Mouse (Mus musculus) MEL (cell line): ENCODE results near the gene Olfr411. TPM values are rescaled to one million over a fixed set of nuclear protein-coding genes. Genes with fewer than 3 reads are reported as not detected.

Experiments used
- DNase-seq: peaks from one replicate; pipeline ENCODE4 v3.0.0; 2011; ENCODE audit warnings: low read depth, low spot score
- H3K27ac ChIP-seq: 2 replicates; pipeline ENCODE4 v1.5.1; 2012; ENCODE audit warnings: low read depth, mild to moderate bottlenecking, control low read depth, low read length, moderate library complexity; ENCODE audit not compliant: control insufficient read depth
- H3K27me3 ChIP-seq, 2 experiments: fragments of 150-350 bp in 1 of 2; sonication (generic) in 1 of 2; 2 replicates each; pipeline ENCODE4 v1.6.1; 2012; ENCODE audit warnings: low read length in 2 of 2, mild to moderate bottlenecking in 2 of 2, improper control_type of control experiment in 1 of 2, moderate library complexity in 1 of 2; ENCODE audit not compliant: insufficient read depth in 2 of 2, control insufficient read depth in 1 of 2
- H3K36me3 ChIP-seq, 2 experiments: 2 replicates each; pipeline ENCODE4 v1.6.1; 2012 to 2014; ENCODE audit warnings: low read length in 2 of 2, improper control_type of control experiment in 1 of 2, inconsistent platforms in 1 of 2, mild to moderate bottlenecking in 1 of 2; ENCODE audit not compliant: insufficient read depth in 2 of 2, control insufficient read depth in 1 of 2
- H3K4me1 ChIP-seq, 2 experiments: fragments of 150-350 bp in 1 of 2; sonication (generic) in 1 of 2; 2 replicates each; pipeline ENCODE4 v1.6.1; 2012; ENCODE audit warnings: low read length in 2 of 2, improper control_type of control experiment in 1 of 2, mild to moderate bottlenecking in 1 of 2; ENCODE audit not compliant: insufficient read depth in 2 of 2, control insufficient read depth in 1 of 2
- H3K4me3 ChIP-seq, 2 experiments: fragments of 150-350 bp in 1 of 2; sonication (generic) in 1 of 2; 2 replicates each; pipeline ENCODE4 v1.5.1; 2012; ENCODE audit warnings: low read depth in 2 of 2, low read length in 2 of 2, mild to moderate bottlenecking in 2 of 2, moderate library complexity in 2 of 2, control low read depth in 1 of 2, improper control_type of control experiment in 1 of 2; ENCODE audit not compliant: control insufficient read depth in 1 of 2, insufficient read depth in 1 of 2
- H3K79me2 ChIP-seq: 2 replicates; pipeline ENCODE4 v1.6.1; 2012; ENCODE audit warnings: mild to moderate bottlenecking, low read length, moderate library complexity; ENCODE audit not compliant: control insufficient read depth, poor library complexity, insufficient read depth
- H3K9ac ChIP-seq: 2 replicates; pipeline ENCODE4 v1.6.1; 2012; ENCODE audit warnings: low read depth, mild to moderate bottlenecking, control low read depth, low read length, moderate library complexity; ENCODE audit not compliant: control insufficient read depth, poor library complexity, severe bottlenecking
- H3K9me3 ChIP-seq: fragments of 150-350 bp; sonication (generic); replicated peaks from 2 replicates; pipeline ENCODE4 v1.6.1; 2012; ENCODE audit warnings: mild to moderate bottlenecking, low read length, improper control_type of control experiment, moderate library complexity; ENCODE audit not compliant: insufficient read depth
- BHLHE40 ChIP-seq: IDR thresholded peaks from 2 replicates; pipeline ENCODE4 v1.6.1; 2012; ENCODE audit warnings: low read depth, mild to moderate bottlenecking, inconsistent platforms, low read length, improper control_type of control experiment, borderline replicate concordance
- CHD1 ChIP-seq: IDR thresholded peaks from 2 replicates; pipeline ENCODE4 v1.6.1; 2012; ENCODE audit warnings: low read depth, mild to moderate bottlenecking, inconsistent platforms, low read length, improper control_type of control experiment
- CHD2 ChIP-seq: IDR thresholded peaks from 2 replicates; pipeline ENCODE4 v1.6.1; 2011; ENCODE audit warnings: low read length, improper control_type of control experiment
- E2F4 ChIP-seq: IDR thresholded peaks from 2 replicates; pipeline ENCODE4 v1.6.1; 2011; ENCODE audit warnings: low read depth, low read length, improper control_type of control experiment, borderline replicate concordance
- ELF1 ChIP-seq: IDR thresholded peaks from 2 replicates; pipeline ENCODE4 v1.6.1; 2014; ENCODE audit warnings: low read depth, mild to moderate bottlenecking, inconsistent platforms, low read length, improper control_type of control experiment, moderate library complexity
- ETS1 ChIP-seq: IDR thresholded peaks from 2 replicates; pipeline ENCODE4 v1.6.1; 2012; ENCODE audit warnings: low read depth, mild to moderate bottlenecking, inconsistent platforms, low read length, improper control_type of control experiment, moderate library complexity
- GATA1 ChIP-seq: IDR thresholded peaks from 2 replicates; pipeline ENCODE4 v1.6.1; 2011; ENCODE audit warnings: low read depth, low read length, improper control_type of control experiment
- HCFC1 ChIP-seq: IDR thresholded peaks from 2 replicates; pipeline ENCODE4 v1.6.1; 2012; ENCODE audit warnings: low read depth, mild to moderate bottlenecking, inconsistent platforms, low read length, improper control_type of control experiment, moderate library complexity
- JUND ChIP-seq: IDR thresholded peaks from 2 replicates; pipeline ENCODE4 v1.6.1; 2011; ENCODE audit warnings: low read depth, mild to moderate bottlenecking, improper control_type of control experiment, low read length
- KAT2A ChIP-seq: conservative IDR thresholded peaks from 2 replicates; pipeline ENCODE4 v1.6.1; 2012; ENCODE audit warnings: low read depth, low read length, improper control_type of control experiment, inconsistent platforms
- MAFK ChIP-seq: IDR thresholded peaks from 2 replicates; pipeline ENCODE4 v1.6.1; 2011; ENCODE audit warnings: low read depth, mild to moderate bottlenecking, low read length, improper control_type of control experiment, borderline replicate concordance
- MAX ChIP-seq: IDR thresholded peaks from 2 replicates; pipeline ENCODE4 v1.6.1; 2011; ENCODE audit warnings: low read length, improper control_type of control experiment
- MAZ ChIP-seq: IDR thresholded peaks from 2 replicates; pipeline ENCODE4 v1.6.1; 2012; ENCODE audit warnings: low read depth, mild to moderate bottlenecking, inconsistent platforms, low read length, improper control_type of control experiment
- MYB ChIP-seq: IDR thresholded peaks from 2 replicates; pipeline ENCODE4 v1.6.1; 2011; ENCODE audit warnings: mild to moderate bottlenecking, low read depth, low read length, improper control_type of control experiment
- MYC ChIP-seq: IDR thresholded peaks from 2 replicates; pipeline ENCODE4 v1.6.1; 2011; ENCODE audit warnings: low read depth, mild to moderate bottlenecking, low read length, improper control_type of control experiment, moderate library complexity
- NRF1 ChIP-seq: IDR thresholded peaks from 2 replicates; pipeline ENCODE4 v1.6.1; 2014; ENCODE audit warnings: low read depth, mild to moderate bottlenecking, inconsistent platforms, low read length, improper control_type of control experiment, moderate library complexity; ENCODE audit not compliant: poor library complexity, insufficient read depth, severe bottlenecking
- POLR2AphosphoS5 ChIP-seq: IDR thresholded peaks from 2 replicates; pipeline ENCODE4 v1.6.1; 2012; ENCODE audit warnings: low read depth, borderline replicate concordance, mild to moderate bottlenecking, inconsistent platforms, low read length, moderate library complexity, mixed read lengths
- RAD21 ChIP-seq: IDR thresholded peaks from 2 replicates; pipeline ENCODE4 v1.6.1; 2011; ENCODE audit warnings: mild to moderate bottlenecking, low read depth, low read length, improper control_type of control experiment
- RCOR1 ChIP-seq: IDR thresholded peaks from 2 replicates; pipeline ENCODE4 v1.6.1; 2012; ENCODE audit warnings: low read depth, mild to moderate bottlenecking, inconsistent platforms, low read length, improper control_type of control experiment
- SIN3A ChIP-seq: IDR thresholded peaks from 2 replicates; pipeline ENCODE4 v1.6.1; 2012; ENCODE audit warnings: low read length, improper control_type of control experiment, inconsistent platforms
- SMC3 ChIP-seq: IDR thresholded peaks from 2 replicates; pipeline ENCODE4 v1.6.1; 2011; ENCODE audit warnings: low read depth, low read length, improper control_type of control experiment
- TAL1 ChIP-seq: IDR thresholded peaks from 2 replicates; pipeline ENCODE4 v1.6.1; 2012; ENCODE audit warnings: mild to moderate bottlenecking, inconsistent platforms, low read length, moderate library complexity, mixed read lengths
- TBP ChIP-seq: IDR thresholded peaks from 2 replicates; pipeline ENCODE4 v1.8.0; 2011; ENCODE audit warnings: low read depth, low read length, improper control_type of control experiment
- UBTF ChIP-seq: IDR thresholded peaks from 2 replicates; pipeline ENCODE4 v1.6.1; 2012; ENCODE audit warnings: low read depth, mild to moderate bottlenecking, inconsistent platforms, low read length, improper control_type of control experiment, moderate library complexity, borderline replicate concordance; ENCODE audit not compliant: insufficient read depth
- USF1 ChIP-seq: IDR thresholded peaks from 2 replicates; pipeline ENCODE4 v1.6.1; 2014; ENCODE audit warnings: low read depth, mild to moderate bottlenecking, inconsistent platforms, low read length, improper control_type of control experiment, moderate library complexity
- USF2 ChIP-seq, 2 experiments: IDR thresholded peaks; 2 replicates each; pipeline ENCODE4 v1.6.1; 2011 to 2012; ENCODE audit warnings: improper control_type of control experiment in 2 of 2, low read length in 2 of 2, borderline replicate concordance in 1 of 2, inconsistent platforms in 1 of 2, low read depth in 1 of 2, mild to moderate bottlenecking in 1 of 2; ENCODE audit not compliant: insufficient read depth in 1 of 2
- ZC3H11A ChIP-seq: IDR thresholded peaks from 2 replicates; pipeline ENCODE4 v1.6.1; 2012; ENCODE audit warnings: low read depth, mild to moderate bottlenecking, inconsistent platforms, low read length, improper control_type of control experiment
- ZMIZ1 ChIP-seq: IDR thresholded peaks from 2 replicates; pipeline ENCODE4 v1.6.1; 2012; ENCODE audit warnings: low read depth, mild to moderate bottlenecking, inconsistent platforms, low read length, improper control_type of control experiment, moderate library complexity
- ZNF384 ChIP-seq: IDR thresholded peaks from 2 replicates; pipeline ENCODE4 v1.6.1; 2012; ENCODE audit warnings: low read depth, mild to moderate bottlenecking, inconsistent platforms, low read length, improper control_type of control experiment
- polyA plus RNA-seq, 2 experiments: library from polyadenylated mRNA; stranded (reverse) in 1 of 2; unstranded in 1 of 2; fragments of >175 nt in 1 of 2; fragments of >200 nt in 1 of 2; gene quantifications; 2 replicates each; pipeline versions ENCODE4 v1.2.1 to v1.2.4; 2012; ENCODE audit warnings: low replicate concordance in 2 of 2, low read depth in 1 of 2; ENCODE audit not compliant: insufficient read length in 2 of 2, insufficient read depth in 1 of 2, missing spikeins in 1 of 2
- total RNA-seq: library from RNA; depleted of rRNA; stranded (reverse); fragments of 300-350 nt; gene quantifications from 2 replicates; pipeline ENCODE4 v1.2.3, GENCODE M21; 2012

The Olfr411 gene
- total and polyA plus RNA-seq, 3 experiments, result not detected

- TF ChIP-seq TBP, result no peak
- TF ChIP-seq MYB, result no peak
- no peak for TF ChIP-seq ZNF384
- no peak for TF ChIP-seq HCFC1
- TF ChIP-seq ZMIZ1, result no peak
- no peak for TF ChIP-seq BHLHE40
- TF ChIP-seq TAL1, result no peak
- TF ChIP-seq MAFK, result no peak
- no peak for TF ChIP-seq POLR2AphosphoS5
- TF ChIP-seq ELF1, result no peak
- TF ChIP-seq ZC3H11A, result no peak
- no peak for TF ChIP-seq SMC3
- no peak for TF ChIP-seq ETS1
- TF ChIP-seq MAZ, result no peak
- no peak for TF ChIP-seq MAX
- TF ChIP-seq RCOR1, result no peak
- TF ChIP-seq NRF1, result no peak
- no peak for TF ChIP-seq UBTF
- no peak for TF ChIP-seq JUND
- no peak for TF ChIP-seq USF1
- no peaks in the 10 kb centered on the region for H3K9me3 ChIP-seq
- DNase-seq, result no peak
- H3K27me3 ChIP-seq, result no peaks in the 10 kb centered on the region
- no peaks in the 10 kb centered on the region for H3K36me3 ChIP-seq
- H3K27ac ChIP-seq, result no peak overlapping the region
- H3K4me3 ChIP-seq, result no peak overlapping the region
- H3K9ac ChIP-seq, result no peak overlapping the region
- H3K79me2 ChIP-seq, result no peaks in the 10 kb centered on the region
- no peaks in the 10 kb centered on the region; a peak in 2 of 4 replicates for H3K4me1 ChIP-seq
These were observed 34.8 kb upstream of the Olfr411 start for GRCm38 (mm10) chr11:74387203-74387602.

- H3K9me3 ChIP-seq, result no peaks in the 10 kb centered on the region
- H3K27me3 ChIP-seq, result no peaks in the 10 kb centered on the region
- H3K79me2 ChIP-seq, result no peaks in the 10 kb centered on the region
- no peaks in the 10 kb centered on the region; a peak in 1 of 4 replicates for H3K4me1 ChIP-seq
- H3K4me3 ChIP-seq, result no peak overlapping the region
- DNase-seq, result no peak
- no peaks in the 10 kb centered on the region for H3K36me3 ChIP-seq
- H3K27ac ChIP-seq, result no peak overlapping the region
- no peak for TF ChIP-seq ZNF384
- TF ChIP-seq KAT2A, result no peak
- no peak for TF ChIP-seq CHD2
- TF ChIP-seq GATA1, result no peak
- no peak for TF ChIP-seq RAD21
- TF ChIP-seq MYC, result no peak
- TF ChIP-seq TBP, result no peak
- no peak for TF ChIP-seq HCFC1
- TF ChIP-seq E2F4, result no peak
- TF ChIP-seq BHLHE40, result no peak
- TF ChIP-seq USF2 (IDR thresholded peaks at IDR 0.05; ENCODE audit: borderline replicate concordance in 1 of 2, insufficient read depth in 1 of 2, low read depth in 1 of 2, low read length in 2 of 2), result no peak
- no peak for TF ChIP-seq MYB
- TF ChIP-seq CHD1, result no peak
- TF ChIP-seq SIN3A, result no peak
- no peak for TF ChIP-seq UBTF
- H3K9ac ChIP-seq, result no peak overlapping the region
These were observed 33.2 kb upstream of the Olfr411 start for GRCm38 (mm10) chr11:74385674-74386073.
